Mouse (Mus musculus): ENCODE results near the gene Nrp1. TPM values are rescaled to one million over a fixed set of nuclear protein-coding genes. Genes with fewer than 3 reads are reported as not detected.

Gene Nrp1
- total RNA-seq, 1 experiment: 21.3 TPM

DNA sequence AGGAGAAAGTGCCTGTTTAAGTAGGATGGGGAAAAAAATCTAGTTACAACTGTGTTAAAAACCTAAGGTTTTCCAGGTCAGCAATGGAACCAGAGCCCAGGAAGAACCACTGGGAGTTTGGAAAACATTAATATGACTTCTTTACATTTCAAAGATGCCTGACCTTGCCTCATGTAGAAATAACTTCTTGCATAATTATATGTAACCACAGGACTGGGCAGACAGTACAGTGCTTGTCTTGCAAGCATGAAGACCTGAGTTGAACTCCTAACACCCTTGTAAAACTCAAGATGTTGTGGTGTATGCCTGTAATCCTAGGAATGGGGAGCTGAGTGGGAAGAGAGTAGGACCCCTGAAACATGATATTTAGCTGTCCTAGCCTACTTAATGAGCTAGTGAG, 61.6 kb downstream of the Nrp1 start:
- in situ Hi-C loops (cut with MboI; ENCODE audit: low sequenced_read_pairs in 2 of 2, unreplicated experiment in 2 of 2): no loop called here
- Histone ChIP-seq H3K36me3 (ENCODE audit: control insufficient read depth, insufficient read depth, low read length, poor library complexity, severe bottlenecking) (no peaks in the 10 kb centered on the region), H3K4me3 (ENCODE audit: insufficient read depth in 1 of 2, low read depth in 1 of 2, low read length in 2 of 2, poor library complexity in 1 of 2, severe bottlenecking in 1 of 2) (no peak overlapping the region), H3K9ac (ENCODE audit: insufficient read depth, low read depth, low read length, poor library complexity, severe bottlenecking) (no peak overlapping the region), H3K4me1 (ENCODE audit: control insufficient read depth in 2 of 2, insufficient read depth in 2 of 2, low read length in 2 of 2, poor library complexity in 1 of 2) (no peaks in the 10 kb centered on the region), H3K9me3 (ENCODE audit: control insufficient read depth, insufficient read depth, low read depth, low read length) (no peaks in the 10 kb centered on the region), H3K27ac (ENCODE audit: insufficient read depth, low read depth, low read length, poor library complexity, severe bottlenecking) (no peak overlapping the region)
- DNase-seq (ENCODE audit: low read depth, low spot score): no peak
- TF ChIP-seq ZNF384 (IDR thresholded peaks at IDR 0.05; ENCODE audit: low read depth, low read length) (no peak), CHD2 (IDR thresholded peaks at IDR 0.05; ENCODE audit: low read depth, low read length) (no peak)

DNA sequence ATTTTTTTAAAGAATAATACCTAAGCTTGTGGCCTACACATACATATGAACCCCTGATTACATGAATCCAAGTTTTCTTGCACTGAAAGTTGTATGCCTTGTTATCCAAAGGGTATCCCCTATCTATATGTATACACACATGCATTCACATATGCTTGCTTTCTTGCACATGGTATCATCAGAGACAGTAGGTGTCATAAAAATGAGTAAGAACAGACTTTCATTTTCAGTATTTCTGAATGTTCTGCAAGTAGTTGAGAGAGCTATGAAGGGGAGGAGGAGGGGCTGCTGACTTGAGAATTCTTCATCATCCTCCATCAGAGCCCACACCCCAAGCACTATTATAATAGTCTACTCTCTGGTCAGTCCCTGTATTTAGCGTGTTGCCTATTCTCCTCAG, 62.0 kb downstream of the Nrp1 start:
- no peaks in the 10 kb centered on the region for H3K9me3 ChIP-seq (ENCODE audit: control insufficient read depth, insufficient read depth, low read depth, low read length)
- H3K27ac ChIP-seq (ENCODE audit: insufficient read depth, low read depth, low read length, poor library complexity, severe bottlenecking): no peak overlapping the region
- TF ChIP-seq ZNF384 (IDR thresholded peaks at IDR 0.05; ENCODE audit: low read depth, low read length) (no peak), CHD2 (IDR thresholded peaks at IDR 0.05; ENCODE audit: low read depth, low read length) (no peak), HCFC1 (IDR thresholded peaks at IDR 0.05; ENCODE audit: borderline replicate concordance, insufficient read depth, low read length) (no peak), ZC3H11A (IDR thresholded peaks at IDR 0.05; ENCODE audit: borderline replicate concordance, low read depth, low read length) (no peak), MAFK (IDR thresholded peaks at IDR 0.05; ENCODE audit: insufficient read depth, low read depth, low read length) (no peak)
- no peaks in the 10 kb centered on the region for H3K4me1 ChIP-seq (ENCODE audit: control insufficient read depth in 2 of 2, insufficient read depth in 2 of 2, low read length in 2 of 2, poor library complexity in 1 of 2)
- H3K4me3 ChIP-seq (ENCODE audit: insufficient read depth in 1 of 2, low read depth in 1 of 2, low read length in 2 of 2, poor library complexity in 1 of 2, severe bottlenecking in 1 of 2): no peak overlapping the region
- in situ Hi-C loops (cut with MboI; ENCODE audit: low sequenced_read_pairs in 2 of 2, unreplicated experiment in 2 of 2): no loop called here
- no peak overlapping the region for H3K9ac ChIP-seq (ENCODE audit: insufficient read depth, low read depth, low read length, poor library complexity, severe bottlenecking)
- DNase-seq (ENCODE audit: low read depth, low spot score): no peak
- no peaks in the 10 kb centered on the region for H3K36me3 ChIP-seq (ENCODE audit: control insufficient read depth, insufficient read depth, low read length, poor library complexity, severe bottlenecking)

DNA sequence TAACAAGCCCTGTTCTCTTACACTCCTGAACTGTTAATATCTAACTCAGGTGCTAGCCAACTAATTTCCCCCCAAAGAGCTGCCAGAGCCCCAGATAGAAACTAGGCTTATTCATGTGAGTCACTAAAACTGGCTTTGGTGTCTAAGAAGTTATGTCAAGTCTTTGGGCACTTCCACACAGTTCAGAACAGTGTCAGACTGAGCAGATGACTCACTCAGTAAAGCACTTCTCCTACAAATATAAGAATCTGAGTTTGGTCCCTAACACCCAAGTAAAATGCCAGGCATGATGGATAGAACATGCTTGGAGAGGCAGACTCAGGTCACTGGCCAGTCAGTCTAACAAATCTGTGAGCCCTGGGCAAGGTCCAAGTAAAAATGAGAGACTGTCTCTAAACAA, 65.4 kb downstream of the Nrp1 start:
- Histone ChIP-seq H3K4me1 (ENCODE audit: control insufficient read depth in 2 of 2, insufficient read depth in 2 of 2, low read length in 2 of 2, poor library complexity in 1 of 2) (no peaks in the 10 kb centered on the region), H3K27ac (ENCODE audit: insufficient read depth, low read depth, low read length, poor library complexity, severe bottlenecking) (no peak overlapping the region), H3K9me3 (ENCODE audit: control insufficient read depth, insufficient read depth, low read depth, low read length) (no peaks in the 10 kb centered on the region), H3K4me3 (ENCODE audit: insufficient read depth in 1 of 2, low read depth in 1 of 2, low read length in 2 of 2, poor library complexity in 1 of 2, severe bottlenecking in 1 of 2) (no peak overlapping the region), H3K9ac (ENCODE audit: insufficient read depth, low read depth, low read length, poor library complexity, severe bottlenecking) (no peak overlapping the region), H3K36me3 (ENCODE audit: control insufficient read depth, insufficient read depth, low read length, poor library complexity, severe bottlenecking) (no peaks in the 10 kb centered on the region)
- no peak for TF ChIP-seq HCFC1 (IDR thresholded peaks at IDR 0.05; ENCODE audit: borderline replicate concordance, insufficient read depth, low read length)
- TF ChIP-seq CHD2 (IDR thresholded peaks at IDR 0.05; ENCODE audit: low read depth, low read length): no peak
- no peak for TF ChIP-seq MAFK (IDR thresholded peaks at IDR 0.05; ENCODE audit: insufficient read depth, low read depth, low read length)
- TF ChIP-seq ZNF384 (IDR thresholded peaks at IDR 0.05; ENCODE audit: low read depth, low read length): no peak
- no peak for TF ChIP-seq ZC3H11A (IDR thresholded peaks at IDR 0.05; ENCODE audit: borderline replicate concordance, low read depth, low read length)
- no peak for DNase-seq (ENCODE audit: low read depth, low spot score)
- in situ Hi-C loops (cut with MboI; ENCODE audit: low sequenced_read_pairs in 2 of 2, unreplicated experiment in 2 of 2): no loop called here

DNA sequence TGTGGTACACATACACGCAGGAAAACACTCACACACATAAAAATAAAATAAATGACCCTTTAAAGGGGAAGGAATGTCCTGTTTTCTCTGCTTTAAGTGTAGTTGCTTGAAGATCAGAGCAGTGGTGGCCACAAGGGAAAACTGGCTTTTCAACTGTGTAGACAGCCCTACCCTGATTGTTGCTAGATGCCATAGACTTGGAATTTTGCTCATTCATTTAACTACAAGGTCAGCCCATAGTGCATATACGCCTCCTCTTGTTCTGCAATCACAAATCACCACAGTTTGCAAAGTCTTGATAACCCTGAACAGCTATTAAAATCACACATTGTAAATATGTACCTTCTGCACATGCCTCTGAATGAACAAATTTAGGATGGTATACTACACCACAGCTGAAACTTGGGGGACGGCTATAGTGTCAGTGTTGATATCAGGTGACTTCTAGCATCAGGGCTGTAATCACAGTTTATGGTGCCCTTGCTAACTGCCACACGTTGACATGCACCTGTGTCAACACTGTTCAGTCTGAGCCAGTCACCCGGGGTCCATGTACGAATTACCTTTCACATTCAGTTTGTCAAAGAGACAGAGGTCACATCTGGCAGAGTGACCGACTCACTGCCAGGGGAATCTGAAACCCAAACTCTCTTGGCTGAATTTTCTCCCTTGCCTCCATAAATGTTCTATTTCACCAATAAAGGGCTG, 66.4 kb downstream of the Nrp1 start:
- DNase-seq (ENCODE audit: low read depth, low spot score): no peak
- no peaks in the 10 kb centered on the region for H3K36me3 ChIP-seq (ENCODE audit: control insufficient read depth, insufficient read depth, low read length, poor library complexity, severe bottlenecking)
- in situ Hi-C loops (cut with MboI; ENCODE audit: low sequenced_read_pairs in 2 of 2, unreplicated experiment in 2 of 2): no loop called here

DNA sequence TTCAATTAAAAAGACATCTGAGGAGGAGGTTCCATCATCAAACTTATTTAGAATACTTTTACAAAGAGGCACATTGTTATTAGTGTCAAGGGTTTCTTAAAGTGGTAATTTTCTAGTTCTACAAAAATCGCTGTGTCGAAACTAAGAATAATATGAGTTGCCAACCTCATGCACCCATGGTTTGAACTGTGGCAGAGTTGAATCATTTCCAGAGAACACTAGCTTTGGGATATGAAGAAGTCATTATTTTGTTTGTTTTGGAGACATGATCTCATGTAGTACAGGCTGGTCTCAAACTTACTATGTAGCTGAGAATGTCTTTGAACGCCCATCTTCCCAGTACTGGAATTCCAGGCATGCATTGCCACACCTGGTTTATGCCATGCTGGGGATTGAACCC, 68.7 kb downstream of the Nrp1 start:
- no peak overlapping the region for H3K27ac ChIP-seq (ENCODE audit: insufficient read depth, low read depth, low read length, poor library complexity, severe bottlenecking)
- H3K9me3 ChIP-seq (ENCODE audit: control insufficient read depth, insufficient read depth, low read depth, low read length): no peaks in the 10 kb centered on the region
- DNase-seq (ENCODE audit: low read depth, low spot score): no peak
- TF ChIP-seq HCFC1 (IDR thresholded peaks at IDR 0.05; ENCODE audit: borderline replicate concordance, insufficient read depth, low read length): no peak
- H3K4me1 ChIP-seq (ENCODE audit: control insufficient read depth in 2 of 2, insufficient read depth in 2 of 2, low read length in 2 of 2, poor library complexity in 1 of 2): no peaks in the 10 kb centered on the region
- no peaks in the 10 kb centered on the region for H3K36me3 ChIP-seq (ENCODE audit: control insufficient read depth, insufficient read depth, low read length, poor library complexity, severe bottlenecking)
- H3K4me3 ChIP-seq (ENCODE audit: insufficient read depth in 1 of 2, low read depth in 1 of 2, low read length in 2 of 2, poor library complexity in 1 of 2, severe bottlenecking in 1 of 2): no peak overlapping the region
- in situ Hi-C loops (cut with MboI; ENCODE audit: low sequenced_read_pairs in 2 of 2, unreplicated experiment in 2 of 2): no loop called here
- H3K9ac ChIP-seq (ENCODE audit: insufficient read depth, low read depth, low read length, poor library complexity, severe bottlenecking): no peak overlapping the region

More for the DNA sequence above, 66.4 kb downstream of the Nrp1 start:
- TF ChIP-seq HCFC1 (IDR thresholded peaks at IDR 0.05; ENCODE audit: borderline replicate concordance, insufficient read depth, low read length) (no peak), MAFK (IDR thresholded peaks at IDR 0.05; ENCODE audit: insufficient read depth, low read depth, low read length) (no peak), ZNF384 (IDR thresholded peaks at IDR 0.05; ENCODE audit: low read depth, low read length) (no peak), ZC3H11A (IDR thresholded peaks at IDR 0.05; ENCODE audit: borderline replicate concordance, low read depth, low read length) (no peak), CHD2 (IDR thresholded peaks at IDR 0.05; ENCODE audit: low read depth, low read length) (no peak)
- no peaks in the 10 kb centered on the region for H3K9me3 ChIP-seq (ENCODE audit: control insufficient read depth, insufficient read depth, low read depth, low read length)
- no peak overlapping the region for H3K27ac ChIP-seq (ENCODE audit: insufficient read depth, low read depth, low read length, poor library complexity, severe bottlenecking)
- H3K4me3 ChIP-seq (ENCODE audit: insufficient read depth in 1 of 2, low read depth in 1 of 2, low read length in 2 of 2, poor library complexity in 1 of 2, severe bottlenecking in 1 of 2): no peak overlapping the region
- no peaks in the 10 kb centered on the region for H3K4me1 ChIP-seq (ENCODE audit: control insufficient read depth in 2 of 2, insufficient read depth in 2 of 2, low read length in 2 of 2, poor library complexity in 1 of 2)
- no peak overlapping the region for H3K9ac ChIP-seq (ENCODE audit: insufficient read depth, low read depth, low read length, poor library complexity, severe bottlenecking)
